Mouse (Mus musculus): ENCODE measurements around the gene Rasa4. TPM values are rescaled to one million over a fixed set of nuclear protein-coding genes. Genes with fewer than 3 reads are reported as not detected.
A peak's percentile ranks its signal among the peaks of the same experiment; 100 is the strongest.
"Not testable (repeated sequence)": the region's sequence is repeated elsewhere in the genome, so short reads cannot be mapped to it uniquely, and the experiment has no call there.

Rasa4 gene
- polyA plus RNA-seq, 1 experiment: 32.7 TPM

DNA sequence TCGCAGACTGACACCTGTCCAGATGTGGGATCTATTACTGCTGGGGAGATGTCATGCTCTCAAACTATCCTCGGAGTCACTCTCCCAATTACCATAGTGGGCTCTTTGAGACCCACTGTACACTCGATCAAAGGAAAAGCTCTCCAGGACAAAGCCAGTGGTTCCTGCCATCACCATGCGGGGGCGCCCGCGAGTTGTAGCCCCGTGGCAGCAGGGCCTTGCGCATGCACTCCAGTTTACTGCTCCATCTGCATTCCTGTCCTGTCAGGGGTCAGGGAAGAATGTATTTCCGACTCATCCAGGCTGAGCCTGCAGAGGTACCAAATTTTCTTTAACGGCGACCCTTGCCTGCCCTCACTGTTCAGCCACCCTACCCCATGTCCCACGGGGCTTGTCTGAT is 38.9 kb upstream of the Rasa4 start:
- Histone ChIP-seq H3K27me3 (ENCODE audit: control insufficient read depth, insufficient read depth, low read length) (no peaks in the 10 kb centered on the region), H3K4me1 (ENCODE audit: control insufficient read depth, insufficient read depth, low read length) (no peaks in the 10 kb centered on the region), H3K27ac (ENCODE audit: insufficient read depth, low read length) (no peak overlapping the region), H3K4me3 (replicated peaks; ENCODE audit: insufficient read depth, low read depth, low read length) (no peak overlapping the region)
- TF ChIP-seq POLR2A (IDR thresholded peaks at IDR 0.05; ENCODE audit: borderline replicate concordance, insufficient read depth, low read length) (no peak), CTCF (IDR thresholded peaks at IDR 0.05; ENCODE audit: borderline replicate concordance, insufficient read depth, low read depth, low read length) (0 out of 2 replicates have a peak, but pooled peaks have one; percentile 25)
- WGBS: 56% methylated on average over 13 of the region's 13 CpGs
- DNase-seq: no peak

DNA sequence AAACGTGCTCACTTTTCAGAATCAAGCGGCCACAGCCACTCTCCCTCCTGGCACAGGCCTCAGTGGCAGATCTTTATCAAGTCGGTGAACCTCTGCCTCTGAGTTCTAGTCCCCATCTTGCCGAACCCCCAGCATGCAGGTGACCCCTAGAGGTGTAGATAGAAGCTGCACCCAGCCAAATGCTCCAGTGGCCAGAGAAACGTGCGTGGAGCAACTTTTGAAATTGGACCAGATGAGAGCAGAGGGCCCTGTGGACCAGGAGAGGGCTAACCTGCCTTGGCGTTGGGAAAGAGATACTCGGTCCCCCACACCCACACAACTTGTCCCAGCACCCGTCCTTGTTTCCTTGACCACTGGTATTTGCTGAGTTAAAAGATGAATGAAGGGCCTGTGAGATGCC is 38.3 kb upstream of the Rasa4 start:
- Histone ChIP-seq H3K4me1 (ENCODE audit: control insufficient read depth, insufficient read depth, low read length) (no peaks in the 10 kb centered on the region), H3K27ac (ENCODE audit: insufficient read depth, low read length) (no peak overlapping the region), H3K27me3 (ENCODE audit: control insufficient read depth, insufficient read depth, low read length) (no peaks in the 10 kb centered on the region), H3K4me3 (replicated peaks; ENCODE audit: insufficient read depth, low read depth, low read length) (no peak overlapping the region)
- peak in 1 of 2 experiments; percentile 14 for DNase-seq
- 13% methylated on average over 9 of the region's 9 CpGs for WGBS
- TF ChIP-seq CTCF (IDR thresholded peaks at IDR 0.05; ENCODE audit: borderline replicate concordance, insufficient read depth, low read depth, low read length): peak; percentile 38; the same call in 1 of the 2 replicates
- no peak for TF ChIP-seq POLR2A (IDR thresholded peaks at IDR 0.05; ENCODE audit: borderline replicate concordance, insufficient read depth, low read length)

DNA sequence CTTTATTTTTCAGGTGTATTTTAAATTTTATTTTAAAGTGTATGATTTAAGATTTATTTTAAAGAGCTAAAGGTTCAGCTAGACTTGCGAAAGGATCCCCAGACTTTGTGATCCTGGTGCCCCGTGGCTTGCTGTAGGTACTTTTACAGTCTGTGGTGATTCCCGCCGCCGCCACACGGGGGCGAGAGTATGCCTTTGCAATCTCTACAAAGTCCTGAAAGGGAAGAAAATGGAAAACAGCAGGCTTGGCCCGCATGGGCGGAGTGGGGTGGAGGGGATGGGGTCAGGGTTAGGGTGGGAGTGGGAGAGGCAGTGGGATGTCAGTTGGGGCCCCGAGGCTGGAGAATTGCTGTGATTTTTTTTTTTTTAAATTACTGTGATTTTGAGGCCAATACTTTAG is 37.7 kb upstream of the Rasa4 start:
- Histone ChIP-seq H3K27ac (ENCODE audit: insufficient read depth, low read length) (no peak overlapping the region), H3K4me1 (ENCODE audit: control insufficient read depth, insufficient read depth, low read length) (no peaks in the 10 kb centered on the region), H3K4me3 (replicated peaks; ENCODE audit: insufficient read depth, low read depth, low read length) (no peak overlapping the region), H3K27me3 (ENCODE audit: control insufficient read depth, insufficient read depth, low read length) (no peaks in the 10 kb centered on the region)
- peak; percentile 60 to 81 for DNase-seq
- 3% methylated on average over 10 of the region's 10 CpGs for WGBS
- peak; percentile 79 for TF ChIP-seq CTCF (IDR thresholded peaks at IDR 0.05; ENCODE audit: borderline replicate concordance, insufficient read depth, low read depth, low read length)
- no peak for TF ChIP-seq POLR2A (IDR thresholded peaks at IDR 0.05; ENCODE audit: borderline replicate concordance, insufficient read depth, low read length)

DNA sequence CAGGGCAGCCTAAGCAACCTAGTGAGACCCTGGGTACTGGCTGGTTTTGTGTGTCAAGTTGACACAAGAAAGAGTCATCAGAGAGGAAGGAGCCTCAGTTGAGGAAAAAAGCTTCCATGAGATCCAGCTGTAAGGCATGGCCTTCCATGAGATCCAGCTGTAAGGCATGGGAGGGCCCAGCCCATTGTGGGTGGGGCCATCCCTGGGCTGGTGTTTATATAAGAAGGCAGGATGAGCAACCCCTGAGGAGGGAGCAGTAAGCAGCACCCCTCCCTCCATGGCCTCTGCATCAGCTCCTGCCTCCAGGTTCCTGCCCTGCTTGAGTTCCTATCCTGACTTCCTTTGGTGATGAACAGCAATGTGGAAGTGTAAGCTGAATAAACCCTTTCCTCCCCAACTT is 35.2 kb upstream of the Rasa4 start:
- DNase-seq: not testable (repeated sequence)

DNA sequence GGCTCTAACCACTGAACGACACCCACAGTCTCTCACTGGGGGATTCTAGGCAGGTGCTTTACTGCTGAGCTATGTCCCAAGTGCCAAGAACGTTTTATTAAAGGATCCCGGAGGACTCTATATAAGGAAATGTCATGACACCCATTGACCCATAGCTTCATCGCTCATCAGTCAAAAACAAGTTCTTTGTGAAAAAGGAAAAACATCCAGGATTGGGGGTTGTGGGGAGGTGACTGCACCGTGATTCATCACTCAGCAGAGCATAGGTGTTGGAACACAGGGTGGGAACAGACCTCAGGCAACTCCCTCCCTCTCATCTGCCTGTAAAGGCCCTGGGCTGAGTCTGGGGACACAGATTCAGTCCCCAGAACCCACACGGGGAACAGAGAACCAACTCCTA is 33.8 kb upstream of the Rasa4 start:
- no peak for DNase-seq
- no peaks in the 10 kb centered on the region for H3K27me3 ChIP-seq (ENCODE audit: control insufficient read depth, insufficient read depth, low read length)
- TF ChIP-seq CTCF (IDR thresholded peaks at IDR 0.05; ENCODE audit: borderline replicate concordance, insufficient read depth, low read depth, low read length): no peak
- no peak for TF ChIP-seq POLR2A (IDR thresholded peaks at IDR 0.05; ENCODE audit: borderline replicate concordance, insufficient read depth, low read length)
- H3K27ac ChIP-seq (ENCODE audit: insufficient read depth, low read length): no peak overlapping the region
- no peaks in the 10 kb centered on the region for H3K4me1 ChIP-seq (ENCODE audit: control insufficient read depth, insufficient read depth, low read length)
- no peak overlapping the region for H3K4me3 ChIP-seq (replicated peaks; ENCODE audit: insufficient read depth, low read depth, low read length)
- WGBS: 84% methylated on average over 6 of the region's 6 CpGs

More for the DNA sequence above, 35.2 kb upstream of the Rasa4 start:
- H3K27me3 ChIP-seq (ENCODE audit: control insufficient read depth, insufficient read depth, low read length); H3K4me1 ChIP-seq (ENCODE audit: control insufficient read depth, insufficient read depth, low read length); H3K27ac ChIP-seq (ENCODE audit: insufficient read depth, low read length); H3K4me3 ChIP-seq (replicated peaks; ENCODE audit: insufficient read depth, low read depth, low read length): not testable (repeated sequence)

DNA sequence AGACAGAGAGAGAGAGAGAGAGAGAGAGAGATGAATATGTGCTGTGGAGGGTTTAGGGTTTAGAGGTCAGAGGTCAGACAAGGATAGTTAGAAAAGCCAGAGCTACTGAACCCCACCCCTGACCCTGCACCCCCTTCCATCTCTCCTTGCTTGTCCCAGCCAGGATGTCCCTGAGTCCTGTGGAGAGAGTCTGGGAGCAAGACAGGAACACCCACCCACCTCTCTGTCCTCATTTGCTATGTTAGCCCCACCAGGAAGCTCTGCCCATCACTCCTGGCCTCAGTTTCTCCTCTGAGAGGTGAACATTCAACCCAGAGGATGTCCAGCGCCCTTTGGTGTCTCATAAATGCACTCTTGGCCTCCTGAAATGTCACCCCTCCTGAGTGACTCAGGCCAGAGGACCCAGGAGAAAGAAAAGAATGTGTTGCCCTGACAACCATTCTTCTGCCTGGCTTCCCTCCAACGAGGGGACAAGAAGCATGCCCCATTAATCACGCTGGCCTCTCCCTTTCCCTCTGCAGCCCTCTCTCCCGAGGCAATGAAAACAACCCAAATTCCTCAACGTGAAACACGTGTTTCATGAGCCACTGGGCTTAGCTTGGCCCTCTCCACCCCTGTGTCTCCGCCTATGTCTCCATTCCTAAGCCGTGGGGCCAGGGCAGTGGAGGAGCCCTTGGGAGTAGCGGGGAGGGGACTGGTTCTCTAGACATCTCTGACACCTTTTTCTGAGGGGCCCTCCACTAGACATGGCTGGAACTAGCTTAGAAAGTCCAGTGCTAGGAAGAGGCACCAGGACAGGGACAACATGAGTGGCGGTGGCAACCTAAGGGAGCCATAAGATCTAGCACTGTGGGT is 32.3 kb upstream of the Rasa4 start:
- DNase-seq: peak in 1 of 2 experiments; percentile 22
- Histone ChIP-seq H3K27ac (ENCODE audit: insufficient read depth, low read length) (no peak overlapping the region), H3K4me1 (ENCODE audit: control insufficient read depth, insufficient read depth, low read length) (no peaks in the 10 kb centered on the region), H3K4me3 (replicated peaks; ENCODE audit: insufficient read depth, low read depth, low read length) (no peak overlapping the region), H3K27me3 (ENCODE audit: control insufficient read depth, insufficient read depth, low read length) (no peaks in the 10 kb centered on the region)
- 22% methylated on average over 10 of the region's 10 CpGs for WGBS
- no peak for TF ChIP-seq CTCF (IDR thresholded peaks at IDR 0.05; ENCODE audit: borderline replicate concordance, insufficient read depth, low read depth, low read length)
- no peak for TF ChIP-seq POLR2A (IDR thresholded peaks at IDR 0.05; ENCODE audit: borderline replicate concordance, insufficient read depth, low read length)

DNA sequence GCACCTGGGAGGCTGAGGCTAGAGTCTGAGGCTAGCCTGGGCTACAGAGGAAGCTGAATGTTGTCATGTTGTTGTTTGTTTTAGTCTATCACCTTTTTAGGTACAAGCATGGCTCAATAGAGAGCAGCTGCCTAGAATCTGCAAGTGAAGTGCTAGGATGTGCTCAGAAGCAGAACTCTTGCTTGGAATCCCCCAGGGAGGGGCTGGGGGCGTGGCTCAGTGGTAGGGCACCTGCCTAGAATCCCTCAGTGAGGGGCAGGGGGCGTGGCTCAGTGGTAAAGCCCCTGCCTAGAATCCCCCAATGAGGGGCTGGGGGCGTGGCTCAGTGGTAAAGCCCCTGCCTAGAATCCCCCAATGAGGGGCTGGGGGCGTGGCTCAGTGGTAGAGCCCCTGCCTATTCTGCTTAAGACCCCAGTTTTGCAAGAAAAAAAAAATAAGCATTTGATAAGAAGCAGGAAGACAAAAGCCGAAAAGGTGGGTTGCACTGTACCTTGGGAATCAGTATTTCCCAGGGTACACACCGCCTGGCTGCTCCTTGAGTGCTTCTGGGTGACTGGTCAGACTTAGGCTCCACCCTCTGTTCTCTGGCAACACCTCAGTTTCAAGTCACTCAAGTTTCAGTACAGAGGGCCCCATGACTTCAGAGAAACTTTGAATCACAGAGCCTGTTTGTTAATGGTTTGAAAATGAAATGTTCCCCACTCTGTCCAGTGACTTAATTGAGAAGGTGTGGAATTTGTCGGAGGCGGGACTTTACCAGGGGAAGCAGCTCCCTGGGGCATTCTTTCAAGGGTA is 30.7 kb upstream of the Rasa4 start:
- no peaks in the 10 kb centered on the region for H3K4me1 ChIP-seq (ENCODE audit: control insufficient read depth, insufficient read depth, low read length)
- no peak overlapping the region for H3K4me3 ChIP-seq (replicated peaks; ENCODE audit: insufficient read depth, low read depth, low read length)
- H3K27me3 ChIP-seq (ENCODE audit: control insufficient read depth, insufficient read depth, low read length): no peaks in the 10 kb centered on the region
- DNase-seq: no peak
- TF ChIP-seq POLR2A (IDR thresholded peaks at IDR 0.05; ENCODE audit: borderline replicate concordance, insufficient read depth, low read length) (no peak), CTCF (IDR thresholded peaks at IDR 0.05; ENCODE audit: borderline replicate concordance, insufficient read depth, low read depth, low read length) (no peak)
- H3K27ac ChIP-seq (ENCODE audit: insufficient read depth, low read length): no peak overlapping the region
- 77% methylated on average over 8 of the region's 8 CpGs for WGBS

Measured in cerebellum, adult 2 months (tissue).